Mouse (Mus musculus): ENCODE data around the gene Dmwd. TPM values are rescaled to one million over a fixed set of nuclear protein-coding genes. Genes with fewer than 3 reads are reported as not detected.
A peak's percentile ranks its signal among the peaks of the same experiment; 100 is the strongest.

Gene Dmwd
- total and polyA plus RNA-seq, 3 experiments = 18.3 to 70.3 (median 51.5) TPM

DNA sequence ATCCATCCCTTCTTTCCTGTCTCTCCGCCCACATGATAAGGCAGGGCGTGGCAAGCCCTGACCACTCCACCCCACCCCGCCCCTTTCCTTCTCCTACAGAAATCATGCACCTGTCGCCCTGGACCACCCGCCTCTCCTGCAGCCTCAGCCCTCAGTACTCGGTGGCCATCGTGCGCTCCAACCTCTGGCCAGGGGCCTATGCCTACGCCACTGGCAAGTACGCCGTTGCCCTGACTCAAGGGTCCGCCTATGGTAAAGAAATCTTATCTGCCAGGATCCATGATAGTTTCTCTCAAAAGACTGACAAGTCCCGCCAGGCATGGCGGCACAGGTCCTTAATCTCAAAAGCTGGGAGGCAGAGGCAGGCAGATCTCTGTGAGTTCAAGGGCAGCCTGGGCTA lies 8.1 kb upstream of the Dmwd start:
- Histone ChIP-seq H3K36me3 (ENCODE audit: control insufficient read depth in 1 of 2, insufficient read depth in 2 of 2, low read length in 2 of 2) (no peaks in the 10 kb centered on the region), H3K79me2 (ENCODE audit: control insufficient read depth, insufficient read depth, low read length, poor library complexity) (no peaks in the 10 kb centered on the region), H3K9me3 (replicated peaks; ENCODE audit: insufficient read depth, low read length) (no peaks in the 10 kb centered on the region), H3K4me3 (ENCODE audit: control insufficient read depth in 1 of 2, insufficient read depth in 1 of 2, low read depth in 2 of 2, low read length in 2 of 2) (no peak overlapping the region), H3K9ac (ENCODE audit: control insufficient read depth, low read depth, low read length, poor library complexity, severe bottlenecking) (no peak overlapping the region), H3K4me1 (ENCODE audit: control insufficient read depth in 1 of 2, insufficient read depth in 2 of 2, low read length in 2 of 2) (no peaks in the 10 kb centered on the region), H3K27ac (ENCODE audit: control insufficient read depth, low read depth, low read length) (no peak overlapping the region), H3K27me3 (ENCODE audit: control insufficient read depth in 1 of 2, insufficient read depth in 2 of 2, low read length in 2 of 2) (no peaks in the 10 kb centered on the region)
- no peak for TF ChIP-seq ETS1 (IDR thresholded peaks at IDR 0.05; ENCODE audit: low read depth, low read length)
- no peak for TF ChIP-seq GABPA (IDR thresholded peaks at IDR 0.05; ENCODE audit: low read depth, low read length)
- TF ChIP-seq ZKSCAN1 (IDR thresholded peaks at IDR 0.05; ENCODE audit: low read depth, low read length) = no peak
- TF ChIP-seq POLR2AphosphoS5 (IDR thresholded peaks at IDR 0.05; ENCODE audit: borderline replicate concordance, low read depth, low read length) = no peak
- no peak for TF ChIP-seq UBTF (IDR thresholded peaks at IDR 0.05; ENCODE audit: borderline replicate concordance, insufficient read depth, low read depth, low read length)
- no peak for TF ChIP-seq MXI1 (IDR thresholded peaks at IDR 0.05; ENCODE audit: low read depth, low read length)
- TF ChIP-seq POLR2A (IDR thresholded peaks at IDR 0.05; ENCODE audit: control insufficient read depth in 1 of 2, insufficient read depth in 1 of 2, low read depth in 1 of 2, low read length in 2 of 2, poor library complexity in 1 of 2) = no peak
- no peak for TF ChIP-seq RAD21 (IDR thresholded peaks at IDR 0.05; ENCODE audit: low read depth, low read length)
- no peak for TF ChIP-seq HCFC1 (IDR thresholded peaks at IDR 0.05; ENCODE audit: low read depth, low read length)
- TF ChIP-seq MYC (IDR thresholded peaks at IDR 0.05; ENCODE audit: low read depth, low read length) = no peak
- TF ChIP-seq E2F4 (IDR thresholded peaks at IDR 0.05; ENCODE audit: borderline replicate concordance, low read depth, low read length) = no peak
- no peak for TF ChIP-seq CTCF (IDR thresholded peaks at IDR 0.05 in 2 of 3, conservative IDR thresholded peaks at IDR 0.05 in 1 of 3; ENCODE audit: control insufficient read depth in 1 of 3, insufficient read depth in 1 of 3, low read depth in 2 of 3, low read length in 3 of 3, poor library complexity in 1 of 3, severe bottlenecking in 1 of 3)
- DNase-seq (ENCODE audit: low read depth, low spot score) = no peak

DNA sequence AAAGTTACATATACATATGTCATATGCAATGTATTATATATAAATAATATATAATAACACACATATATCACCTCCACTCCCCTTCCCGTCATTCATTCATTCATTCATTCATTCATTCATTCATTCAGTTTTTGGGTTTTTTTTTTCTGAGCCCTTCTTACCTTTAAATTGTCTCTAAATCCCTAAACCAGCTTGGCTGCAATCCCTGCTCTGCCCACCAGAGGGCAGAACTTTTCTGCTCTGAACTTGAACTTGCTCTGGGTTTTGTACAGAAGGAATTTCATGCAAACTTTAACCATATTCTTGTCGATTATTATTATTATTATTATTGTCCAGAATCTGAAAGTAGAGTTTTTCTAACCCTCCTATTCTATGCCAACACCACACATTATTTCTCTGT lies 7.3 kb upstream of the Dmwd start:
- TF ChIP-seq ZNF384 (IDR thresholded peaks at IDR 0.05; ENCODE audit: low read depth, low read length) (peak; percentile 62), RCOR1 (IDR thresholded peaks at IDR 0.05; ENCODE audit: low read depth, low read length) (no peak), GATA1 (IDR thresholded peaks at IDR 0.05; ENCODE audit: low read depth, low read length) (no peak), EP300 (IDR thresholded peaks at IDR 0.05; ENCODE audit: low read depth in 1 of 2, low read length in 2 of 2) (no peak), TCF12 (IDR thresholded peaks at IDR 0.05; ENCODE audit: low read depth, low read length) (no peak), ZC3H11A (IDR thresholded peaks at IDR 0.05; ENCODE audit: low read depth, low read length) (peak; percentile 65), E2F4 (IDR thresholded peaks at IDR 0.05; ENCODE audit: borderline replicate concordance, low read depth, low read length) (no peak), HCFC1 (IDR thresholded peaks at IDR 0.05; ENCODE audit: low read depth, low read length) (no peak), SMC3 (IDR thresholded peaks at IDR 0.05; ENCODE audit: low read depth, low read length) (peak; percentile 87), RAD21 (IDR thresholded peaks at IDR 0.05; ENCODE audit: low read depth, low read length) (peak; percentile 71), CTCF (IDR thresholded peaks at IDR 0.05 in 2 of 3, conservative IDR thresholded peaks at IDR 0.05 in 1 of 3; ENCODE audit: control insufficient read depth in 1 of 3, insufficient read depth in 1 of 3, low read depth in 2 of 3, low read length in 3 of 3, poor library complexity in 1 of 3, severe bottlenecking in 1 of 3) (peak; percentile 81 to 86 (median 84)), CHD1 (IDR thresholded peaks at IDR 0.05; ENCODE audit: low read depth, low read length) (no peak), SIN3A (IDR thresholded peaks at IDR 0.05; ENCODE audit: low read length) (peak; percentile 61; the same call in 1 of the 2 replicates), MEF2A (IDR thresholded peaks at IDR 0.05; ENCODE audit: extremely low read depth, insufficient replicate concordance, low read depth, low read length, poor library complexity, severe bottlenecking) (no peak)
- no peaks in the 10 kb centered on the region for H3K36me3 ChIP-seq (ENCODE audit: control insufficient read depth in 1 of 2, insufficient read depth in 2 of 2, low read length in 2 of 2)
- H3K9me3 ChIP-seq (replicated peaks; ENCODE audit: insufficient read depth, low read length) = no peaks in the 10 kb centered on the region
- H3K79me2 ChIP-seq (ENCODE audit: control insufficient read depth, insufficient read depth, low read length, poor library complexity) = no peaks in the 10 kb centered on the region
- no peaks in the 10 kb centered on the region for H3K4me1 ChIP-seq (ENCODE audit: control insufficient read depth in 1 of 2, insufficient read depth in 2 of 2, low read length in 2 of 2)
- peak; percentile 87 for DNase-seq (ENCODE audit: low read depth, low spot score)
- no peak overlapping the region for H3K9ac ChIP-seq (ENCODE audit: control insufficient read depth, low read depth, low read length, poor library complexity, severe bottlenecking)
- H3K4me3 ChIP-seq (ENCODE audit: control insufficient read depth in 1 of 2, insufficient read depth in 1 of 2, low read depth in 2 of 2, low read length in 2 of 2) = no peak overlapping the region
- H3K27me3 ChIP-seq (ENCODE audit: control insufficient read depth in 1 of 2, insufficient read depth in 2 of 2, low read length in 2 of 2) = no peaks in the 10 kb centered on the region
- no peak overlapping the region for H3K27ac ChIP-seq (ENCODE audit: control insufficient read depth, low read depth, low read length)

All from MEL (cell line).